In genomic region chr19:38723969-38724368, GRCm38 (mm10) we compare ENCODE assay signal across 15 mouse cellular contexts.
DNase-seq lines count a peak whose midpoint lies in the region; ATAC-seq and TF ChIP-seq lines count a peak whose summit lies in the region.
"Had no signal": no experiment of that assay in that cellular context is flagged by ENCODE, and none has a peak within 500 bp of the region (broad histone marks: within the 10 kb centered on the region; RNA-seq: fewer than 3 reads in every experiment).

No protein-coding gene starts in this region.

- no peaks in the 10 kb centered on the region for H3K9me3 ChIP-seq in forebrain, postnatal 0 days (ENCODE audit: low read length)
- no peaks in the 10 kb centered on the region for H3K9me3 ChIP-seq in forebrain, embryonic 11.5 days (ENCODE audit: control insufficient read depth, low read length)
- H3K9me3 ChIP-seq: forebrain, embryonic 12.5 days; heart, embryonic 13.5 days; hindbrain, embryonic 12.5 days; liver, embryonic 15.5 days had no signal

- TF ChIP-seq CTCF in forebrain, postnatal 0 days (IDR thresholded peaks at IDR 0.05; ENCODE audit: low read depth): no peak
- no peak for TF ChIP-seq CTCF in left cerebral cortex, adult 2 months (IDR thresholded peaks at IDR 0.05)

- H3K4me3 ChIP-seq in forebrain, postnatal 0 days (ENCODE audit: low read depth, low read length): no peak overlapping the region
- no peak overlapping the region for H3K4me3 ChIP-seq in forebrain, embryonic 11.5 days (ENCODE audit: low read depth, low read length)
- no peak overlapping the region for H3K4me3 ChIP-seq in left cerebral cortex, adult 2 months
- H3K4me3 ChIP-seq: forebrain, embryonic 12.5 days; heart, embryonic 13.5 days; hindbrain, embryonic 12.5 days; liver, embryonic 15.5 days had no signal

- no peaks in the 10 kb centered on the region for H3K4me1 ChIP-seq in forebrain, postnatal 0 days (ENCODE audit: insufficient read depth)
- H3K4me1 ChIP-seq in forebrain, embryonic 11.5 days (replicated peaks; ENCODE audit: control insufficient read depth, insufficient read depth, low read length): no peaks in the 10 kb centered on the region
- H3K4me1 ChIP-seq: hindbrain, embryonic 12.5 days; liver, embryonic 15.5 days had no signal

- 0 out of 2 replicates have a peak overlapping the region, but pooled peaks have one; percentile 21 for H3K27ac ChIP-seq in forebrain, postnatal 0 days (ENCODE audit: low read depth, low read length)
- no peak overlapping the region for H3K27ac ChIP-seq in forebrain, embryonic 11.5 days (ENCODE audit: low read depth, low read length)
- H3K27ac ChIP-seq in left cerebral cortex, adult 2 months: no peak overlapping the region
- H3K27ac ChIP-seq: forebrain, embryonic 12.5 days; heart, embryonic 13.5 days; hindbrain, embryonic 12.5 days; liver, embryonic 15.5 days had no signal

- no peaks in the 10 kb centered on the region for H3K27me3 ChIP-seq in forebrain, postnatal 0 days (ENCODE audit: insufficient read depth, low read length)
- no peaks in the 10 kb centered on the region for H3K27me3 ChIP-seq in forebrain, embryonic 11.5 days (ENCODE audit: control insufficient read depth, insufficient read depth, low read length)
- H3K27me3 ChIP-seq: forebrain, embryonic 12.5 days; heart, embryonic 13.5 days; hindbrain, embryonic 12.5 days; liver, embryonic 15.5 days had no signal

- WGBS in forebrain, postnatal 0 days: 19% methylated on average over 5 of the region's 5 CpGs
- 53% methylated on average over 5 of the region's 5 CpGs for WGBS in forebrain, embryonic 11.5 days

- intact Hi-C loops in left cerebral cortex, postnatal 25 days (cut with DNase I): no loop called here
- intact Hi-C loops in left cerebral cortex, adult 2 months (cut with DNase I): no loop called here

- H3K9ac ChIP-seq in forebrain, postnatal 0 days: no peak overlapping the region
- no peak overlapping the region for H3K9ac ChIP-seq in forebrain, embryonic 11.5 days (ENCODE audit: low read length)
- H3K9ac ChIP-seq: forebrain, embryonic 12.5 days; heart, embryonic 13.5 days; hindbrain, embryonic 12.5 days; liver, embryonic 15.5 days had no signal

- no peak overlapping the region for H3K4me2 ChIP-seq in forebrain, postnatal 0 days (ENCODE audit: low read depth)
- H3K4me2 ChIP-seq in forebrain, embryonic 11.5 days (ENCODE audit: low read depth, low read length, severe bottlenecking): no peak overlapping the region
- H3K4me2 ChIP-seq: forebrain, embryonic 12.5 days; heart, embryonic 13.5 days; hindbrain, embryonic 12.5 days; liver, embryonic 15.5 days had no signal

- DNase-seq in forebrain, postnatal 0 days: peak; percentile 20
- no peak for DNase-seq in forebrain, embryonic 11.5 days (ENCODE audit: low spot score)
- DNase-seq in left cerebral cortex, postnatal 25 days (ENCODE audit: low spot score in 2 of 2): peak; percentile 9 to 17
- DNase-seq in left cerebral cortex, adult 2 months (ENCODE audit: extremely low spot score in 1 of 2, low spot score in 2 of 2): no peak
- peak; percentile 62 for DNase-seq in Muller cell, postnatal 12 days (ENCODE audit: inconsistent ontology term)
- peak; percentile 15 to 42 for DNase-seq in layer of hippocampus, adult 8-10 months (ENCODE audit: low spot score in 2 of 2)
- DNase-seq in thymus, postnatal 0 days (ENCODE audit: low spot score): no peak
- DNase-seq: adrenal gland, postnatal 25 days; cerebellum, adult 18-20 months; kidney, adult 2 months; thymus, adult 18-20 months had no signal

- no peak for ATAC-seq in forebrain, postnatal 0 days
- no peak for ATAC-seq in forebrain, embryonic 11.5 days (replicated peaks; ENCODE audit: low FRiP score)

- H3K36me3 ChIP-seq in forebrain, postnatal 0 days (ENCODE audit: insufficient read depth): no peaks in the 10 kb centered on the region
- no peaks in the 10 kb centered on the region for H3K36me3 ChIP-seq in forebrain, embryonic 11.5 days (ENCODE audit: control insufficient read depth, insufficient read depth, low read length)
- H3K36me3 ChIP-seq: forebrain, embryonic 12.5 days; hindbrain, embryonic 12.5 days; liver, embryonic 15.5 days had no signal

Comparison
In these comparisons a context has a peak if more than half of its experiments do, and no peak if none do; other contexts are left out.
1. DNase-seq: peak in forebrain, postnatal 0 days (single experiment), left cerebral cortex, postnatal 25 days (2 of 2), Muller cell, postnatal 12 days (single experiment) and layer of hippocampus, adult 8-10 months (2 of 2); none in forebrain, embryonic 11.5 days (single experiment), left cerebral cortex, adult 2 months (0 of 2) and thymus, postnatal 0 days (single experiment).